Mouse (Mus musculus): ENCODE data around the gene Gm9970. TPM values are rescaled to one million over a fixed set of nuclear protein-coding genes. Genes with fewer than 3 reads are reported as not detected.
A peak's percentile ranks its signal among the peaks of the same experiment; 100 is the strongest.

The Gm9970 gene
- total and polyA plus RNA-seq, 3 experiments = 0.24 TPM; not detected in 2

DNA sequence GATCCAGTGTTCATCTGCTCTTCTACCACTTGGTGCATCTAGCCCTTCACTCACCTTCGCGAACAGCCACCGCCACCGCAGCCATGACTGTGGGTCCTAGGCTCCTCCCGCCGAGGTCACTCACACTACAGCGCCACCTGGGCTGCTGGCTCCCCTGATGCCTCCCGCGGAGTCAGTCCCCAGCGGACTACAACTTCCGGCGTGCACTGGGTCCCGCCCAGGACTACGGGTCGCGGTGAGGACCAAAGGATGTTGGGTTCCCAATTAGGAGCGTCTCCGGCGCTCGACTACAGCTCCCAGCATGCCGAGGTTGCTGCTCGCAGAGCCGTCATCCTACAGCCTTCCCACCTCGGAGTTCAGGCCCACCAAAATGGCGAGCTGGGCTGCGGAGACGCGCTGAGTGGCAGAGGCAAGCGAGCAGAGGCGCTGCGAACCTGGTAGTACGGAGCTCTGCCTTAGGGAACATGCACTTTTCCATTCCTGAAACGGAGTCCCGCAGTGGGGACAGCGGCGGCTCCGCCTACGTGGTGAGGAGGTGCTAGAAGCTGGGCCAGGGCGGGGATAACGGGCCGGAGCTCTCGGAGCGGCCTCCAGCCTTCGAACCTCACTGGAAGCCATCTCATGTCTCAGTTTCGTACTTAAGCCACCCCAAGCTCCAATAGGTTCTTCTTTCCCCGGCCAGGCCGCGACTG is 47.9 kb downstream of the Gm9970 start, which contains the start of the genes Snx17 and Eif2b4:
Gene Snx17, plus strand, starts transcription at position 289 of the 692 bp plus-strand sequence.
Gene Eif2b4, minus strand, starts transcription at position 492 of the 692 bp plus-strand sequence.
- TF ChIP-seq NELFE (IDR thresholded peaks at IDR 0.05; ENCODE audit: low read depth, low read length) = peak; percentile 84
- no peak for TF ChIP-seq GATA1 (IDR thresholded peaks at IDR 0.05; ENCODE audit: low read depth, low read length)
- TF ChIP-seq POLR2A (IDR thresholded peaks at IDR 0.05; ENCODE audit: control insufficient read depth in 1 of 2, insufficient read depth in 1 of 2, low read depth in 1 of 2, low read length in 2 of 2, poor library complexity in 1 of 2) = peak; percentile 88 to 91
- peak; percentile 75 for TF ChIP-seq ETS1 (IDR thresholded peaks at IDR 0.05; ENCODE audit: low read depth, low read length)
- peak; percentile 78 for TF ChIP-seq POLR2AphosphoS2 (IDR thresholded peaks at IDR 0.05; ENCODE audit: low read length)
- TF ChIP-seq MXI1 (IDR thresholded peaks at IDR 0.05; ENCODE audit: low read depth, low read length) = peak; percentile 96
- 0 out of 2 replicates have a peak, but pooled peaks have one; percentile 82 for TF ChIP-seq MAX (IDR thresholded peaks at IDR 0.05; ENCODE audit: low read length)
- peak; percentile 100 for TF ChIP-seq SIN3A (IDR thresholded peaks at IDR 0.05; ENCODE audit: low read length)
- TF ChIP-seq TBP (IDR thresholded peaks at IDR 0.05; ENCODE audit: low read depth, low read length) = peak; percentile 87; the same call in 1 of the 2 replicates
- TF ChIP-seq CHD2 (IDR thresholded peaks at IDR 0.05; ENCODE audit: low read length) = peak; percentile 66; the same call in 1 of the 2 replicates
- TF ChIP-seq EP300 (IDR thresholded peaks at IDR 0.05; ENCODE audit: low read depth in 1 of 2, low read length in 2 of 2) = peak in 1 of 2 experiments; percentile 64; a peak in 2 of 4 replicates
- peak; percentile 97 for TF ChIP-seq ELF1 (IDR thresholded peaks at IDR 0.05; ENCODE audit: low read depth, low read length)
- TF ChIP-seq POLR2AphosphoS5 (IDR thresholded peaks at IDR 0.05; ENCODE audit: borderline replicate concordance, low read depth, low read length) = peak; percentile 70
- peak; percentile 92 for TF ChIP-seq ZMIZ1 (IDR thresholded peaks at IDR 0.05; ENCODE audit: low read depth, low read length)
- 0 out of 2 replicates have a peak, but pooled peaks have one; percentile 7 for TF ChIP-seq RCOR1 (IDR thresholded peaks at IDR 0.05; ENCODE audit: low read depth, low read length)
- TF ChIP-seq ZNF384 (IDR thresholded peaks at IDR 0.05; ENCODE audit: low read depth, low read length) = no peak
- peak; percentile 51; the same call in 1 of the 2 replicates for TF ChIP-seq GABPA (IDR thresholded peaks at IDR 0.05; ENCODE audit: low read depth, low read length)
- TF ChIP-seq TCF12 (IDR thresholded peaks at IDR 0.05; ENCODE audit: low read depth, low read length) = peak; percentile 84
- no peak for TF ChIP-seq ZKSCAN1 (IDR thresholded peaks at IDR 0.05; ENCODE audit: low read depth, low read length)
- TF ChIP-seq MAZ (IDR thresholded peaks at IDR 0.05; ENCODE audit: low read depth, low read length) = peak; percentile 93; the same call in 1 of the 2 replicates
- TF ChIP-seq UBTF (IDR thresholded peaks at IDR 0.05; ENCODE audit: borderline replicate concordance, insufficient read depth, low read depth, low read length) = no peak
- peak in 2 of 3 experiments; percentile 82; a peak in 5 of 6 replicates for TF ChIP-seq CTCF (IDR thresholded peaks at IDR 0.05 in 2 of 3, conservative IDR thresholded peaks at IDR 0.05 in 1 of 3; ENCODE audit: control insufficient read depth in 1 of 3, insufficient read depth in 1 of 3, low read depth in 2 of 3, low read length in 3 of 3, poor library complexity in 1 of 3, severe bottlenecking in 1 of 3)
- TF ChIP-seq NRF1 (IDR thresholded peaks at IDR 0.05; ENCODE audit: insufficient read depth, low read depth, low read length, poor library complexity, severe bottlenecking) = peak; percentile 58
- TF ChIP-seq HCFC1 (IDR thresholded peaks at IDR 0.05; ENCODE audit: low read depth, low read length) = peak; percentile 99
- TF ChIP-seq KAT2A (conservative IDR thresholded peaks at IDR 0.05; ENCODE audit: low read depth, low read length) = peak; percentile 99
- no peak for TF ChIP-seq BHLHE40 (IDR thresholded peaks at IDR 0.05; ENCODE audit: borderline replicate concordance, low read depth, low read length)
- TF ChIP-seq USF1 (IDR thresholded peaks at IDR 0.05; ENCODE audit: low read depth, low read length) = peak; percentile 63
- peak; percentile 48; the same call in 1 of the 2 replicates for TF ChIP-seq E2F4 (IDR thresholded peaks at IDR 0.05; ENCODE audit: borderline replicate concordance, low read depth, low read length)
- TF ChIP-seq CHD1 (IDR thresholded peaks at IDR 0.05; ENCODE audit: low read depth, low read length) = no peak; the same call in 1 of the 2 replicates
- no peaks in the 10 kb centered on the region for H3K9me3 ChIP-seq (replicated peaks; ENCODE audit: insufficient read depth, low read length)
- peak within 1 kb of the TSS; percentile 66 to 82 for H3K4me3 ChIP-seq (ENCODE audit: control insufficient read depth in 1 of 2, insufficient read depth in 1 of 2, low read depth in 2 of 2, low read length in 2 of 2)
- H3K27me3 ChIP-seq (ENCODE audit: control insufficient read depth in 1 of 2, insufficient read depth in 2 of 2, low read length in 2 of 2) = no peaks in the 10 kb centered on the region
- DNase-seq (ENCODE audit: low read depth, low spot score) = peak; percentile 100
- H3K4me1 ChIP-seq (ENCODE audit: control insufficient read depth in 1 of 2, insufficient read depth in 2 of 2, low read length in 2 of 2) = peaks cover 0 to 9% of the 10 kb centered on the region in 2 experiments; a peak in 1 of 4 replicates
- peaks cover 4 to 16% of the 10 kb centered on the region in 2 experiments for H3K36me3 ChIP-seq (ENCODE audit: control insufficient read depth in 1 of 2, insufficient read depth in 2 of 2, low read length in 2 of 2)
- H3K27ac ChIP-seq (ENCODE audit: control insufficient read depth, low read depth, low read length) = peak within 1 kb of the TSS; percentile 67
- H3K9ac ChIP-seq (ENCODE audit: control insufficient read depth, low read depth, low read length, poor library complexity, severe bottlenecking) = peak within 1 kb of the TSS; percentile 86
- H3K79me2 ChIP-seq (ENCODE audit: control insufficient read depth, insufficient read depth, low read length, poor library complexity) = peaks cover 24% of the 10 kb centered on the region
